Mouse (Mus musculus) spleen, postnatal 4 days (tissue): ENCODE data around the gene Hdac4.
A peak's percentile ranks its signal among the peaks of the same experiment; 100 is the strongest.

ENCODE experiments used
- DNase-seq, 2 experiments: peaks; one replicate each; pipeline ENCODE4 v3.0.0; 2022; ENCODE audit warnings: low spot score in 2 of 2

The Hdac4 gene

DNA sequence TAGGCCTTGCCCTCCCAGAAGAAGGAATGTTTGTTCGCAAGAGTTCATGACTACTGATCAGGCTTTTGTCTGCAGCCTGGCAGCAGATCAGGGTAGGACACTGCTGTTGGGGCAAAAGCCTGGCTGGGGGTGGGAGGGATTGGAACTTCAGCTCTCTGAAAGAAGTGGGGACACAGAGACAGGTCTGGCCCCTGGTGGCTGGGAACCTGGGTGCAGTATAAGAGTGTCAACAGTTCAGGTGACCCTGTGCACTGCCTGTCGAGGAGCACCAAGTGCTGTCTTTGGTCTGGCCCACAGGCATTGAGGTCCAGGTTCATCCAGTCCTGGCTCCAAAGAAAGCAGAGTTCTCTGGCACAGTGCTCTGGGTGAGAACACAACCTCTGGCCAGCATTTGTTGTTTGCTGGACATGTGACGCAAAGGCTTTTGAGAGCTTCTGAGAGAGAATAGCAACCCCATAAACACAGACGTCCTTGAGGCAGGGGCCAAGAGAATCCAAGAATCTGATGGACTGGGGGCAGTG lies 95.1 kb downstream of the Hdac4 start:
- no peak for DNase-seq

DNA sequence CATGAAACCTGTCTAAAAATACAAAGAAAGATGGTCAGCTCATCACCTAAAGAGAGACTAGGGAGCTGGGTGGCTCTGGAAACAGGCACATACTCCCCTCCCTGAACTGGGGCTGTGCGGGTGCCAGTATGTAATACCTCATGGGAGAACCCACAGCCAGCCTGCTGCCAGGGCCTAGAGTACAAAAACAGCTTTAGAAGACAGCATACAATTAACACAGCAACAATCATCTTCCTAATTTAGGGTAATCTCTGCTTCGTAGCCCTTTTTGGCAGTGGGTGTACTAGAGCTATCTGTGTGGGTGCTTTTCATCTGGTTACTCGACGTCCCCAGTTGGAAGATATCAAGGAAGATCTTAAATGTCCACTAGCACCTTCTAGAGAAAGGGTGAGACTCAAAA lies 95.5 kb downstream of the Hdac4 start:
- no peak for DNase-seq

DNA sequence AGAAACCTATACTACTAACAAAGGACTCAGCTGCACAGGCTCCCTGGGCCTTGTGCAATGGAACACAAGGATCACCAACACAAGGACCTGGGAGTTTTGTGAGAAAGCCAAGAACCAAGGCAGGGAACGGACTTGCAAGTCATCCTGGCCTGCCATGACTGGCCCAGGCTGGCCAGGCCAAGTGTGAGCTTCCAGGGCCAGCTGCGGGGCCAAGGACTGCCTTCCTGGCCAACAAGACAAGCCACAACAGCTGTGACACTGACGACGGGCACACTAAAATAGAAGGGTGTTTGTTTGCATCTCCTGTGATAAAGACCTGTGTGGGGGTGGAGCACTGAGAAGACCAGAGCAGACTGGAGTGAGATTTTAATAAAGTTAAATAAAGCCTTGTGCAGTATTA lies 96.0 kb downstream of the Hdac4 start:
- DNase-seq: no peak

DNA sequence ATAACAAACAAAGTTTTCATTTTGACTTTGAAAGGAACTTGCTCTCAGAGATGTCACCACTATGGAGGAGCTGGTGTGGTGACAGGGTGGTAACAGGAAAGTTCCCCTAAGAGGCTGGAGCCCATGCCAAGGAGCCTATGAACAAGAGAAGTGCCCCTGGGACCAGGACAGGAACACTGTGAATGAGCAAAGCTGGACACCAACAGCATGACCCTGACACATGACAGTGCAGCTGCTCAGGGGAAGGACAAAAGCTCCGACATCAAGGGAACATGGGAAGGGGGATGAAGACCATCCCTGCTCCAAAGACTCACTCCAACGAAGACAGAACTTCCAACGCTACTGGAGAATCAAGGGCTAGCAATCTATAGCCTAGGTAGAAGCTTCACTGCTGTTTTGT lies 97.0 kb downstream of the Hdac4 start:
- DNase-seq: no peak

DNA sequence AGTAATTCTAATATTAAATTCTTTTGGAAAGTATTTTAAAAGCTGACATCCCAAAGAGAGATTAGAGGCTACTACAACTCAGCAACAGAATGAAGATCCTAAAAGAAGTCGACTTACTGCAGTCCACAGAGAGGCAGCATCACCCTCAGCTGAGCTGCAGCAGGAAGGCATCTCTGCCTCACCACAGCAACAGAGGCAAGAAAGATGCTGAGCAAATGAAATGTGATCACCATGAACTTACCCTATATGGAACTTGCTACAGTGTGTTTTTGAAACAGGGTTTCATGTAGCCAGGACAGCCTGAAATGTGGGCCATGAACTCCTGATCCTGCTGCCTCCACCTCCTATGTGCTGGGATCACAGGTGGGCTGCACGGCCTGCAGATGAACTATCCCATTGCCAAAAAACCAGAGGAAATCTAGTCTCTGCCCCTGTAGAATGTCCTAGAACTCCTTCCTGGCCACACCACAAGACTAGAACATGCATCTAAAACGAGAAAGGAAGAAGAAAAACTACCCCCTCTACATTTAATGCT lies 98.4 kb downstream of the Hdac4 start:
- DNase-seq: no peak

DNA sequence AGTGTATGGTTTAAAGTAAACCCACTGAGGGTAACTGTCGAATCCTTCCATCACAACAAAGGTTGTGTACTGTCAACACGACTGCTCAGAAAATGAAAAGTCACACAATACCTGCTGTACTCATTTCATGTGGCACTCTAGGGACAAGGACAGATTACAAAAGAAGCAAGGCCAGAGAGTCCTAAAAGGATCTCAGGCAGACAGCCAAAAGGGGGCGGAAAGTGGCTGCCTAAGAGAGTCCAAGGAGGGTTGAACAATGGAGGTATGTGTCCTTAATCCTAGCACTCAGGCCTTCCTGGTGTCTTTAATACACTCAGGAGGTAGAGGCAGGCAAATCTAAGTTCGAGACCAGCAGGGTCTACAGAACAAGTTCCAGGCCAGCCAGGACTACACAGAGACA lies 103.2 kb downstream of the Hdac4 start:
- DNase-seq: no peak

DNA sequence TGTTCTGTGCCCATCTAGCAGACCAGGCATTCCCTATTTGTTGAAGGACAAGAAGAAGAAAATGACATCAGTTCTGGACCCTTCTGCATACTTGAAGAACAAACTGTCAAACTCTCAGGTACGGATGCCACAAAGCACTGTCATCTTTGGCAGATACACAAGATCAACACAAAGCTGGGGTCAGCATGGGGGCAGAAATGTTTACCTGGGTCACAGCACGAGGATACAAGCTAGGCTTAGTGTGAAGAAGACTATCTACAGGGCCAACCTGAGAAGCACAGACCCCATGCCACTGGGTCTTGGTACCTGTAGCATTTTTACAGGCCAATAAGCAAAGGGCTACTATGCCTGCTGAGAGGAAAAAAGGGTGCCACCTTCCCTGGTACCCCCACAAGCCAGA lies 107.7 kb downstream of the Hdac4 start:
- no peak for DNase-seq

DNA sequence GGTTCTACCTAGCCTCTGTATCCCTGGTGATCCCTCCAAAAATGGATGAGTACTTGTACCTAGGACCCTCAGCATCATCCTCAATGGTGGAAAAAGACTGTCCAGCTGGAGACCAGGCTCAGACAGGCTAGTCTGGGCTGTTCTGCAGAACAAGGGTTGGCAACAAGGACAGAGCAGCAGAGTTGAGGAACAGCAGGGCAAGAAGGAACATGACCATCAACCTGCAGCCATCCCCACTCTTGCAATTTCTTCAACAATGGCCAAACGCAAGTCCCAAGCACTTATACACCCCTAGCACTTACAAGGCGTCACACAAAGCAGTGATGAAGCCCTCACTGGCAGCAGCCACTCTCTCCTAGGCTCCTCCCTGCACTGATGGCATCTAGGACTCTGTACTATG lies 108.2 kb downstream of the Hdac4 start:
- DNase-seq: no peak

DNA sequence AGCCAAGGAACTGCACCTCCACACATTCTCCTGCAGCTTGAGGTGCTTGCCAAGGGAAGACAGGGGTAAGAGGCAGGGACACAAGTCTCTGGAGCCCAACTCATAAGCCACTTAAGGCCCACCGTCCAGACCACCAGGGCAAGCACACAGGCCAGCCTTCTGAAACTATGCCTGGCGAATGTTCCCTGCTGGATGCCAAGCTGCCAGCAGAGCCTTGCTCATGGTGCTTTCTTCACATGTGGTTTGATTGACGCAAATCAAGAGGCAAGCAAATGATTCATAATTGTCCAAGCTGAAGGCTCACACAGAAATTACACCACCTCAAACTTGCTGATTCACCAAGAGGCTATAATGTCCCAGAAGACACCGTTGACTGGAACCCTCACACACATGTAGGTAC lies 108.7 kb downstream of the Hdac4 start:
- no peak for DNase-seq

DNA sequence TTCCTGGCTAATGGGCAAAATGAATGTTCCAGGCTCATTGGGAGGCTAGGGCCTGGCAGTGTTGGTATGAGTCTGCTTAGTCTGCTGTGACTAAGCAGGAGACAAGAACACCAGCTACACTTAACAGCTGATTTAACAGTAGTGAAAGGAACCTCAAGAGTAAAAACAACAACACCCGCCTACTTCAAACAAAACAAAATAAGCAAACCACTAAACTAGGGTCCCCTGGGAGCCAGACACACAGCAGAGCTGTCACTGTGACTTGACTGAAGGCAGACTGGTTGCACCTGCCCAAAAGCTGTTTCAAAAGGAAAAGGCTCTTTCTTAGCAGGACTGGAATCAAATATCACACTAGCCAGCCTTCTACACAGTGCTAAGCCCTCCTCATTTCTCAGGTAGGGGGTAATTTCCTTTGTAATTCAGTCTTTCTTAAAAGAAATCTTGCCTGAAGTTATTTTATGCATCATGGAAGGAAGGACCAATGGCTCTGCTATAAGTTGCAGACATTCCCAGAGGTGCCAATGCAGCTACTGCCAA lies 109.2 kb downstream of the Hdac4 start:
- no peak for DNase-seq

DNA sequence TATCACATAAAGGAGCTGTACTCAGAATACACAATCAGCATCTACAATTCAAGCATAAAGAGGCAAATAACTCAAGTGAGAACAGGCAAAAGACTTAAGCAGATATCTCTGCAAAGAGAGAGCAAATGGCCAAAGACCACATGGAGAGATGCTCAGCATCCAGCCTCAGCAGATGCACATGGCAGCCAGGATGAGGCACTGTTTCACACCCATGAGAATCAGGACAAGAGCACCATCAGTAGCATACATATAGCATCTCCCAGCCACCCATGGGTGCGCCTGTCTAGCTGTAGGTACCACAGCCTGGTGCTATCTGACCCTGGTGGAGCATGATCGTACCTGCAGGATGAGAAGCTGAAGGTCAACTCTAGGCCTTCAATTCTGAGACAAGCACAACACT lies 110.8 kb downstream of the Hdac4 start:
- DNase-seq: no peak

DNA sequence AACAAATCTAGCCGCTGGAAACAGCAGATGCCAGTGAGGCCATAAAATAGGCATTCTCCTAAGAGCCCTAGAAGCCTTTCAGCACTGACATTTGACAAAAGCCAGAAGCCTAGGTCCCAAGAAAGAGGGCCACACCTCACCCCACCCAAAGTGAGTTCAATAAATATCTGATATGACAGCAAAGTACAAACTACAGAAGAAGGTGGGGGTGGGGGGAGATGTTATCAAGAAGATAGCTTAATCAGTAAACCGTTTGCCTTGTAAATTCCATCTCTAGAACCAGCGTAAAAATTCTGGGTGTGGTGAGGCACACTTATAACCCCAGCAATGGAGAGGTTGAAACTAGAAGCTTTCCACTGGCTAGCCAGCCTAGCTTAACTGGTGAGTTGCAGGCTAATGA lies 111.5 kb downstream of the Hdac4 start:
- DNase-seq: no peak

DNA sequence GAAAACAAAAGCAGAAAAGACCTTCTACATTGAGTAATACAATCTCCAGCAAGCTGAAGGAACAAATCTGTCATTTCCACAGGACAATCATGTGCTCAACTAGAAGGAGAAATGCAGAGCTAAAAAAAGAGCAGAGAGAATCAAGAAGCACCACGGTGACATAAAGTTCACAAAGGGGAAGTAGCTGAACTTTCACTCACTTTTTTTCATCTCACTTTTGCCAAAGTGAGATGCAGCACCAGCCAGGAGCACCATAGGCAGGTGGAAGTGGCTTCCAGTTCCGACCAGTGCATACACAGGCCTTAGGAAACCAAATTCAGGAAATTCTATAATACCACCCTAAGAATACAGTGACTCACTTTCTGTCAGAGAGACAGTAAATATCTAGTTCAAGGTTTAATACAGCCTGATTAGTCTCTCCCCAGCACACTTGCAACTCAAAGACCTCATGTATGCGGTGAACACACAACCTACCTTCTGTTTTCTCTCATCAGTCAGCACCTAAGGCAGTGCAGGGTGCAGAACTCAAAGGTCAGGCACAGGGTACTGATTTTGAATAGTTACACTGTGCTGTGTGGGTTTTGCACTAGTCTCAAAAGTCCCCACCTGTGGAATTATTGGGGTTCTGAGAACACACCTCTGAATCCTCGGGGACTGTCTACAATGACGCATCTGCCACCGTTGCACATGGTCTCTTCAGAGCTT lies 112.5 kb downstream of the Hdac4 start:
- no peak for DNase-seq

DNA sequence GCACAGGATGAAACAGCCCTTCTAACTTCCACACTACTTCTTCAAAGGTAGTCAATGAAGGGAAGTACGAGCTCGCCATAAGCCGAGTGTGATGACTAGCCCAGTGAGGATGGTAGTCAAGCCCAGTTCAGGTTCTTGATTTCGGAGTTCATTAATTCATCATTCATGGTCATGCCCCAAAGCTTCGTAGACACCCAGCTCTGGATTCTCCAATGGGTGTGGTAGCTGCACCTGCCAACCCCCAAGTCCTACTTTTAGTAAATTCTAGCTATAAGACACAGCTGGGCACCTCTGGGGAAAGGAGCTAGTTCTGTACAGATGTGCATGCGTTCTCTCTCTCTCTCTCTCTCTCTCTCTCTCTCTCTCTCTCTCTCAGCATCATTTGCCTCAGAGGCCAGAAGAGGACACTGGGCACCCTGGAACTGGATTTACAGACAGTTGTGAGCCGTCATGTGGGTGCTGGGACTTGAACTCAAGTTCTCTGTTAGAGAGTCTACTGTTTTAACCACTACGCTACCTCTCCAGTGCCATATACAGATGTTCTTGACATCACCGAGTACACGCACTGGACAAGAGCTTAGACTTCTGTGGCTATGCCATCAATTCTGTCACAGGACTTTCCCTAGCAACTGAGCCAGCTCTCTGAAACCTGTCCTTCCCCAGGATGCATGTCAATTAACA lies 113.2 kb downstream of the Hdac4 start:
- no peak for DNase-seq

DNA sequence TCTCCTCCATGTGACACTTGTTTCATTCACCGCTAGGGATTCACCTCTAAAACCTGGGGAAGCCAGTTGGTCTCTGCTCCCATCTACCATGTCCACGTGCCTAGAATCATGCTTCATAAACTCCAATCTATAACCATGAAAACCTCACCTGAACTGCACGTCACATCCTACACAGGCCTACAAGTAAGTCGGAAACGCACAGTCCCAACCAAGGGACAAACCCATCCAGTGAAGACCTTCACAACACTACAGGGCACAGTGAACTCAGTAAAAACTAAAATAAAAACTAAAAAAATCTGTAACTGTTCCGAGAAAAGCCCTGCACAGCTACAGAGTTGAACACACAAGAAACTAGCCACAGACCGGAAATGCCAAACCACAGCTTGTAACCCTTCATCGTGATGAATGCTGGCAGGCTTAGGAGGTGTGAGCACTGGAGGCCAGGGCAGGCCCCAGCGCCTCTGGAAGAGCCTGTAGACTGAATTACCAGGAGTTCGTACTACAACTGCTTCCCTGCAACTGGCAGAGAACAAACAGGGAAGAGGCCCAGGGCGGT lies 115.4 kb downstream of the Hdac4 start:
- peak in 1 of 2 experiments; percentile 39 for DNase-seq

DNA sequence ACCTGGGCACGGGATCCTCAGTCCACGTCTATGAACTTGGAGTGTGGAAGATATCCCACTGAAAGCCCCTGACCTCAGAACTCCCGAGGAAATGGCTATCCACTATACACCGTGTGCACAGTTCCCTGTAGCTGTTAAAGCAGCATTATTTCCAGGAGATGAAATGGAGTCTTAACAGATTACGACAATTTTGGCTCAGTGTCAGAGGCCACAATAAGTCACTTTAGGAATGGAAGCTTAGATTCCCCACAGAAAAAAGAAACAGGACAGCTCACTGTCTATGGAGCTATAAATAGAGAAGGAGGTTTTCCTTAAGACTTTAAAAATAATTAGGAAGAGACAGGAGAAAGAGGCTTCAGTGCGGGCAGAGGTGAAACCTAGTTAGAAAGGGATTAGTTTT lies 120.2 kb downstream of the Hdac4 start:
- no peak for DNase-seq

DNA sequence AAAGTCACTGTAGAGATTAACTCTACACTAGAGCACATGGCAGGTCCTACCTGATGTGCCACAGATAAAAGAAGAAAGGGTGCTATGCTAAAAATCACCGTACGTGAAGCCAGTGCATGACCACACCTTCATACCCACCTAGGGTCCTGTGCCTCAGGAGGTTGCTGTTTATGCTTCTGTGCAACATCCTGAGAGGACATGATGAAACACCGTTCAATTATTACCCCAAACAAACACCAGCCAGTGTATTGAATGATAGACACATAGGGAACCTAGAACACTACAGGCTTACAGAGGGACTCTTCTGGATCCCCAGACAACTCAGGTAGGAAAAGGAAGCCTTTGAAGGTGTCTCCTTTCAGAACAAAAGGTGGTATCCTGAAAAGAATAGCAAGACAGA lies 120.8 kb downstream of the Hdac4 start:
- DNase-seq: no peak

DNA sequence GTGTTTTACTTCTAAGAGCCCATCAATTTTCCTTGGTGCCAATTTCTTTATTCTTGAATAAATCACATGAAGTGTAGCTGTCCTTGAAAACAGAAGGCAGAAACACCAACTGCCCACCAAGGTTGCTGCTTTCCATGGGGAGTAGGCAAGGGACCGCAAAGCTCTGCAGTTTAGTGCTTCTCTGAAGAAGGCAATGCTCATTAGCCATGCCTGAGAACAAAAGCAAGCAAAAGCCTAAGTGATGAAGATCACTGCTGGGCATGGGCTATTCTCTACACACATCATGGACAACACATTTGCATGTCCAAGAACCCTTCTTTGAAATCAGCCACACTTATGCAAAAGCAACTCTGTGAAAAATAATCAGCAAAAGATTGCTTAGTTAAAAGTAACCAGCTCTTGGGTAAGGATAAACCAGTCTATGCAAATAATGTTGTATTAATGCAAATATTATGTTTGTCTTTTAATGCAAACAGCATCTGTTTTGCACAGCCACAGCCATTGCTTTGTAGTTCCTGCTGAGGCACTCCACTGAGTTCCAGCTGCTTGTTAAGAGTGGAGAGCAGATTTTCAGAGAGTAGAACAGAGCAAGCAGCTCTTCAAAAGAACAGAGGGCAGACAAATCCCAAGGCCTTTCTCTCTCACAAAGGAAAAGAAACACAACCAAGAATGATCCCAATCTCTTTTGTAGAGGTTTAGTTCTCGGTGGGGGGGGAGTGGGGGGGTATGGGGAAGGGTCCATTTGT lies 125.4 kb downstream of the Hdac4 start:
- no peak for DNase-seq

DNA sequence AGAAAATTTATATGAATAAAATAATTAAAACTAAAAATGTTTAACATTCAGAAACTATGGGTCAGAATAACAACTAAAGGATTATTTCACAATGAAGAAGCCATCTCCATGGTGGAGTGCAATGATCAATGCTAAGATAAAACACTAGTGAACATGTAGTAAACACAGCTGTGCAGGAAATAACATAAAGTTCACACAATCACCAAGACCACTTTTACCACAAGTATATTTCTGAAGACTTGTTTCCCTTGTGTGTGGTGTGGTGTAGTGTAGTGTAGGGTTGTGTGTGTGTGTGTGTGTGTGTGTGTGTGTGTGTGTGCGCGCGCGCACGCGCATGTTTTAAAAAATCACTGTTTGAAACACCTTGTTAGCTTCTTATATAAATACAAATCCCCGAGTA lies 126.0 kb downstream of the Hdac4 start:
- DNase-seq: no peak

DNA sequence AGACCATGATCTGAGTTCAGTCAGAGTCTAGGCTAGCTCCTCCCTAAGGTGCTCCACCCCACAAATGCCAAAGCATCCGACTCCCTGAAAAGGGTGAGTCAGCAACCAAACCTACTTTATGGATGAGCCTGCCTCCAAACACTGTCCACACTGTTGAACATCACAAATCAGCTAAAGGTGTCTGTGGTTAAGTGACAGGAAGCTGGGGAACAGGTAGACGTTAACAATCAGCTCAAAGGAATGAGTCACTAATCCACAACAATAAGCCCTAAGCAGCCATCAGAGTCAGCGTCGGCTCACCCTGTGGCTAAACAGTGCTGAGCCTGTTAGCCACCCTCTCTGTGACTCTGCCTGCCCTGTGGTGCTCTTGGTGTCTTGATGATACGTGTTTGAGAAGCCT lies 131.2 kb downstream of the Hdac4 start:
- no peak for DNase-seq

DNA sequence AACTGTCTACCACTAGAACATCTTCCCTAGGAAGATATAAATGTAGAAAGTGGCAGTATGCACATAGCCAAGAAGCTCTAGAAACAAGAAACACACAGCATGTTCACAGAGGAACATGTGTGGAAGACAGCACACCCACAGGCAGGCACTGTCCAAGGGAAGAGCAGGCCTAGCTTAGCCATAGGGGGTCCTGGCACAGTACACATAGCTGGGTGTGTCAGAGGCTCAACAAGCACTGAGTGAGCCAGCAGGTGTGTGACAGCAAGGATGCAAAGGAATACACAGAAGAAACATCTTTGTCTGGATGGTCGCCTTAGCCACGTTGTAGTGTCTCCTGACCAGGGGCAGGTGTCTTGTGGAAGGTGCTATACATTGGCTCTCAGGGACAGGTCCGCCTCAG lies 132.2 kb downstream of the Hdac4 start:
- no peak for DNase-seq
